Mouse (Mus musculus) liver, embryonic 16.5 days (tissue): ENCODE data around the gene Net1. TPM values are rescaled to one million over a fixed set of nuclear protein-coding genes. Genes with fewer than 3 reads are reported as not detected.

Source experiments
- microRNA-seq: library from miRNA; unstranded; fragments of <30 nt; microRNA quantifications from one replicate; pipeline ENCODE4, GENCODE M21; 2016
- polyA plus RNA-seq: library from polyadenylated mRNA; unstranded; fragments of >200 nt; fragmentation: Nextera tagmentation; extraction: Ambion mirVana; gene quantifications from 2 replicates; pipeline ENCODE4 v1.2.1, GENCODE M21; 2015

Gene Net1
- polyA plus RNA-seq, 1 experiment from 2014 or later, result 59.3 TPM

Small RNA genes within 50 kb of the gene (microRNA-seq; reads per million reads assigned to microRNA genes)
- gene Gm22460, result not detected

Other genes starting within 250 kb of the Net1 start
- not detected in 2 replicates for gene Calml3, start 113.9 kb downstream of the Net1 start, polyA plus RNA-seq
- not detected in 2 replicates for gene Calm4, start 80.5 kb downstream of the Net1 start, polyA plus RNA-seq
- gene Calm5, start 64.0 kb downstream of the Net1 start, polyA plus RNA-seq, result not detected in 2 replicates
- 0.30 TPM in 1 of 2 replicates, not detected in the other for gene Tubal3, start 54 bp upstream of the Net1 start, polyA plus RNA-seq
- not detected in 2 replicates for gene Ucn3, start 27.1 kb upstream of the Net1 start, polyA plus RNA-seq
- gene Akr1c14, start 130.8 kb upstream of the Net1 start, polyA plus RNA-seq, result 12.4 and 16.4 TPM in 2 replicates
- 0.92 and 1.1 TPM in 2 replicates for gene Akr1c18, start 232.4 kb upstream of the Net1 start, polyA plus RNA-seq